Mouse (Mus musculus): ENCODE results near the gene Cxcr4. TPM values are rescaled to one million over a fixed set of nuclear protein-coding genes. Genes with fewer than 3 reads are reported as not detected.

Gene Cxcr4
- total and polyA plus RNA-seq, 3 experiments = 80.3 to 169 (median 102) TPM

- Histone ChIP-seq H3K4me3 (replicated peaks in 1 of 3; ENCODE audit: low read depth in 2 of 3, low read length in 2 of 3, poor library complexity in 1 of 3) (peak overlapping the region in 1 of 3 experiments; percentile 38), H3K9me3 (replicated peaks; ENCODE audit: low read length) (no peaks in the 10 kb centered on the region), H3K36me3 (replicated peaks in 1 of 2; ENCODE audit: control insufficient read depth in 1 of 2, insufficient read depth in 1 of 2, low read length in 1 of 2) (no peaks in the 10 kb centered on the region), H3K27me3 (replicated peaks) (no peaks in the 10 kb centered on the region), H3K27ac (ENCODE audit: insufficient read depth, low read depth) (peak overlapping the region; percentile 95), H3K79me2 (replicated peaks; ENCODE audit: control insufficient read depth, extremely low read depth, insufficient read depth, poor library complexity, severe bottlenecking) (no peaks in the 10 kb centered on the region), H3K4me1 (ENCODE audit: control insufficient read depth in 1 of 2, insufficient read depth in 2 of 2) (peaks cover 30 to 61% of the 10 kb centered on the region in 2 experiments), H3K4me2 (ENCODE audit: insufficient read depth, low read depth, poor library complexity, severe bottlenecking) (peak overlapping the region; percentile 42), H3K9ac (ENCODE audit: insufficient read depth, low read depth) (peak overlapping the region; percentile 29; the same call in 1 of the 2 replicates)
- dilution Hi-C loops (cut with MboI; ENCODE audit: extremely low pct_ligation_motif_present, extremely low pct_unique_long_range_greater_than_20kb, low sequenced_read_pairs) (no loop called here), in situ Hi-C loops (cut with MboI; ENCODE audit: low pct_ligation_motif_present, low pct_unique_long_range_greater_than_20kb, low sequenced_read_pairs) (no loop called here)
- TF ChIP-seq ZMIZ1 (IDR thresholded peaks at IDR 0.05; ENCODE audit: low read depth, low read length) (no peak), JUN (IDR thresholded peaks at IDR 0.05; ENCODE audit: insufficient read depth, low read depth, low read length) (peak; percentile 68), NELFE (IDR thresholded peaks at IDR 0.05; ENCODE audit: low read depth, low read length) (no peak), CHD2 (IDR thresholded peaks at IDR 0.05; ENCODE audit: low read length) (peak; percentile 65; the same call in 1 of the 2 replicates), RCOR1 (conservative IDR thresholded peaks at IDR 0.05; ENCODE audit: low read depth, low read length) (peak; percentile 82; the same call in 1 of the 2 replicates), TCF12 (IDR thresholded peaks at IDR 0.05; ENCODE audit: low read depth, low read length) (peak; percentile 82), SMC3 (IDR thresholded peaks at IDR 0.05; ENCODE audit: low read depth, low read length) (no peak), MYC (IDR thresholded peaks at IDR 0.05; ENCODE audit: low read depth, low read length) (peak; percentile 70; the same call in 1 of the 2 replicates), ZKSCAN1 (IDR thresholded peaks at IDR 0.05; ENCODE audit: borderline replicate concordance, low read depth, low read length) (no peak; the same call in 1 of the 2 replicates), MAFK (IDR thresholded peaks at IDR 0.05; ENCODE audit: insufficient replicate concordance, low read length) (peak; percentile 46; the same call in 1 of the 2 replicates), CTCF (conservative IDR thresholded peaks at IDR 0.05 in 1 of 2, IDR thresholded peaks at IDR 0.05 in 1 of 2; ENCODE audit: low read depth in 2 of 2, low read length in 2 of 2) (no peak), SIN3A (IDR thresholded peaks at IDR 0.05; ENCODE audit: low read length) (peak; percentile 49; the same call in 1 of the 2 replicates), MEF2A (IDR thresholded peaks at IDR 0.05; ENCODE audit: borderline replicate concordance, low read depth, low read length) (peak; percentile 93), PAX5 (IDR thresholded peaks at IDR 0.05; ENCODE audit: low read length) (no peak), RAD21 (IDR thresholded peaks at IDR 0.05; ENCODE audit: low read depth, low read length) (no peak; the same call in none of the 2 replicates), ETS1 (conservative IDR thresholded peaks at IDR 0.05; ENCODE audit: low read depth, low read length) (peak; percentile 99), E2F4 (IDR thresholded peaks at IDR 0.05; ENCODE audit: insufficient replicate concordance, low read depth, low read length) (no peak), UBTF (IDR thresholded peaks at IDR 0.05; ENCODE audit: low read depth, low read length) (0 out of 2 replicates have a peak, but pooled peaks have one; percentile 10), ELF1 (IDR thresholded peaks at IDR 0.05; ENCODE audit: low read depth, low read length) (no peak; the same call in 1 of the 2 replicates), MXI1 (IDR thresholded peaks at IDR 0.05; ENCODE audit: low read depth, low read length) (peak; percentile 69; the same call in 1 of the 2 replicates), EP300 (IDR thresholded peaks at IDR 0.05; ENCODE audit: low read length) (peak; percentile 91), IRF4 (IDR thresholded peaks at IDR 0.05; ENCODE audit: low read depth, low read length) (peak; percentile 71), CHD1 (IDR thresholded peaks at IDR 0.05; ENCODE audit: low read depth, low read length) (0 out of 2 replicates have a peak, but pooled peaks have one; percentile 31), TBP (conservative IDR thresholded peaks at IDR 0.05; ENCODE audit: low read depth, low read length) (no peak), MAX (IDR thresholded peaks at IDR 0.05; ENCODE audit: low read length) (peak; percentile 78), BHLHE40 (IDR thresholded peaks at IDR 0.05; ENCODE audit: low read depth, low read length) (peak; percentile 94), ZC3H11A (IDR thresholded peaks at IDR 0.05; ENCODE audit: low read depth, low read length) (no peak), GABPA (IDR thresholded peaks at IDR 0.05; ENCODE audit: insufficient replicate concordance, low read depth, low read length) (no peak), KAT2A (IDR thresholded peaks at IDR 0.05; ENCODE audit: insufficient replicate concordance, low read length) (no peak), JUND (conservative IDR thresholded peaks at IDR 0.05; ENCODE audit: low read depth, low read length) (peak; percentile 71), USF2 (conservative IDR thresholded peaks at IDR 0.05; ENCODE audit: low read depth, low read length) (no peak), HCFC1 (IDR thresholded peaks at IDR 0.05; ENCODE audit: low read depth, low read length) (no peak), NRF1 (IDR thresholded peaks at IDR 0.05; ENCODE audit: low read depth, low read length) (0 out of 2 replicates have a peak, but pooled peaks have one; percentile 25), MAZ (IDR thresholded peaks at IDR 0.05; ENCODE audit: low read depth, low read length) (peak; percentile 69), POLR2A (IDR thresholded peaks at IDR 0.05; ENCODE audit: low read depth, low read length) (no peak; the same call in 1 of the 2 replicates), ZNF384 (IDR thresholded peaks at IDR 0.05; ENCODE audit: low read depth, low read length) (peak; percentile 98), USF1 (IDR thresholded peaks at IDR 0.05; ENCODE audit: low read depth, low read length) (no peak), POLR2AphosphoS2 (IDR thresholded peaks at IDR 0.05; ENCODE audit: low read depth, low read length) (no peak)
- peak; percentile 78 for DNase-seq (ENCODE audit: extremely low read depth)
These were observed 9.2 kb upstream of the Cxcr4 start for GRCm38 (mm10) chr1:128601307-128601706.
